Mouse (Mus musculus): ENCODE measurements around the gene Il21r.

Il21r gene

DNA sequence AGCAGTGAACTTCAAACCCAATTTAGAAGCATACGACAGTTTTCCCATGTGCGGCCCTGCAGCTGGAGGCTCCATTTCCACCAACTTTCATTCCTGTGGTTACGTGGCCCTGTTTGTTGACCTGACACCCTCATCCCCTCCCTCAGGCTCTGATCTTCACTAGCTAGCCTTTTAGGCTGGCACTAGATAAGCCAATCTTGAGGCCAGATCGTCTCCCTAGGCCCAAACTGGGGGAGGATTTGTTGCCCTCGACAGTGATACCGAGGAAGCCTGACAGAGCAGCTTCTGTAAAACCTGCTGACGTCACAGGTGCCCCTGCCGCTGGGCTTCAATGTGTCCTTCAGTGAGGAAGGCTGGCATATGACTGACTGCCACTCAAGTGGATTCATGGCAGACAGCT, 68.2 kb downstream of the Il21r start:
- POLR2A ChIA-PET, result interaction anchor here in 2 of 4 experiments (0.8 to 1.2 kb wide), 2 partner anchors 19 to 36 kb away, joined by 3 read pairs; partner anchors contain the start of gene Gtf3c1 (in 1 of the 2)

DNA sequence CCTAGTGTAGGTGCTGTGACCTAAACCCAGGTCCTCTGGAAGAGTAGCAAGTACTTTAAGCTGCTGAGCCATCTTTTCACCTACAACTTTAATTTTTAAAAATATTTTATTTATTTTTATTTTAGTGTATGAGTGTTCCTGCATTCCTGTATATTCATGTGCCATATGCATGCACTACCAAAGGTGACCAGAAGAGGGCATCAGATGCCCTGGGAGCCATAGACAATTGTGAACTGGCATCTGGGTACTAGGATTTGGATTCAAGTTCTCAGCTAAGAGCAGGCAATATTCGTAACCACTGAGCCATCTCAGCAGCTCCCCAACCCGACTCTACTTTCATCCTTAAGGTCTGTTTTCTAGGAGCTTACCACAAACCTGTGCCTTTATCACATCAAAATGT, 71.7 kb downstream of the Il21r start:
- ChIA-PET POLR2A (interaction anchor here in 1 of 4 experiments (0.7 to 2.7 kb wide), 2 partner anchors 32 to 39 kb away, joined by 3 to 6 read pairs; partner anchors contain the start of gene Gtf3c1), CTCF (interaction anchor here (0.6 to 2.1 kb wide), 10 partner anchors 8 to 232 kb away, joined by 3 to 9 read pairs (median 4); partner anchors contain the start of gene Gtf3c1 (in 1 of the 4))

More for the DNA sequence above, 68.2 kb downstream of the Il21r start:
- CTCF ChIA-PET, result interaction anchor here in 2 of 4 experiments (0.5 to 0.6 kb wide), 2 partner anchors 170 to 1490 kb away, joined by 3 read pairs; no protein-coding TSS in a partner anchor

DNA sequence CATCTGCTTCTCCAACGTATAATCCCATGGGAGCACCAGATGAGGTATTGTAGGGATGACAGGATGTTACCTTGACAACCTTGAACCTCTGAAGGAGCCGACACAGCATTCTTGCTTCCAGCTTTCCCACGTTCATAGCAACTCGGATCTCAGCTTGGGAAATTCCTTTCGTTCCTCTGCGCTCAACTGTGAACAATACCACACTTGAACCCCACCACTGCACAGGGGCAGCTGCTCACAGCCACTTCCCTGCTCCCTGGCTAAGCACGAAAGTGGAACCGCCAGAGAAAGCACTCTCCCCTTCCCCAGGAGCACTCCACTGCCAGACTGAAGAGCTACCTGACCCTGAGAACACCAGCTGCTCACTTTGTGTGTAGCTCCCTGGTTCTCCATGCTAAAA, 75.5 kb downstream of the Il21r start:
- ChIA-PET CTCF (no interaction called here), POLR2A (interaction anchor here (0.6 to 3.4 kb wide), 8 partner anchors 9 to 797 kb away, joined by 3 to 10 read pairs (median 3); no protein-coding TSS in a partner anchor)

DNA sequence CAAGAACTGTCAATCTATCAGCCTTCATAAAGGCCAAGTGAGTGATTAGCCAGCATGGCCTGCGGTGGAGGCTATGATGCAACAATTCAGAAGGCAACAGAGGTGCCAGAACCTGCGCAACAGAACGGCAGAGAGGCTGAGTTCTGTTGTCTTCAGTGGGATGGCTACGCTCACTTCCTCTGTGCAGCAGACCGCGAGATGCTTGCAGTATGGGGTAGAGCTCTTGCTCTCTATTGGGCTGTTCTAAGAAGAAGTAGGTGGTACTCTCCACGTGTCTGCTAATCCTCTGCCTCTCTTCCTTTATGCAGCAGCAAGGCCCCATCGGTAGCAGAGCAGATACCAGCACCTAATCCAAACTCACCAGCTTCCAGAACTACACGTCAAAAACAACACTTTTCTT, 76.7 kb downstream of the Il21r start:
- POLR2A ChIA-PET, result interaction anchor here in 2 of 4 experiments (1.3 to 3.4 kb wide), 2 partner anchors 21 to 44 kb away, joined by 3 to 10 read pairs; no protein-coding TSS in a partner anchor

More for the DNA sequence above, 76.7 kb downstream of the Il21r start:
- CTCF ChIA-PET, result no interaction called here

Data from embryonic stem cell, embryonic (primary cell).